Mouse (Mus musculus): ENCODE data around the gene Ak5. TPM values are rescaled to one million over a fixed set of nuclear protein-coding genes. Genes with fewer than 3 reads are reported as not detected.
"Not testable (repeated sequence)": the region's sequence is repeated elsewhere in the genome, so short reads cannot be mapped to it uniquely, and the experiment has no call there.

The Ak5 gene
- 0.33 and 0.70 TPM in 2 replicates for polyA plus RNA-seq (2014; fragmentation: Nextera tagmentation; extraction: Ambion mirVana)

DNA sequence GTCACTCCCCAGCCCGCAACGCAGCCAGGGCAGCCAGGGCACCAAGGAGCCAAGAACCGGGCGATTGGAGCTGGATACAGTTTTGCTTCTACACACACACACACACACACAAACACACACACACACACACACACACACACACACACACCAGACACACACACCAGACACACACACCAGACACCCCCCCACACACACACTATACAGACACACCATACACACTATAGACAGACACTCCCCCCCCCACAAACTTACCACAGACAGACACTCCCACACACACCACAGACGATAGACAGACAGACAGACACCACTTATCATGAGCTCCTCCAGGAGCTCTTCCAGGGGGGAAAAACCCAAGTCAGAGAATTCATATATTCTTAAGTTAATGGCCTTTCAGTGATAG lies at the start of gene Ak5:
Gene Ak5 (minus strand): TSS at position 122 of the 400 bp plus-strand sequence.
- Histone ChIP-seq H3K4me2 (peak within 1 kb of the TSS; percentile 98), H3K36me3 (ENCODE audit: control insufficient read depth, insufficient read depth, low read length) (no peaks in the 10 kb centered on the region), H3K4me1 (ENCODE audit: control insufficient read depth, insufficient read depth, low read length) (peaks cover 5% of the 10 kb centered on the region), H3K27me3 (ENCODE audit: control insufficient read depth, insufficient read depth, low read length) (peaks cover 25% of the 10 kb centered on the region), H3K4me3 (ENCODE audit: low read depth, low read length) (peak within 1 kb of the TSS; percentile 47), H3K9me3 (ENCODE audit: control insufficient read depth, low read length) (no peaks in the 10 kb centered on the region), H3K9ac (ENCODE audit: low read length) (peak within 1 kb of the TSS; percentile 48), H3K27ac (ENCODE audit: low read depth, low read length) (no peak within 1 kb of the TSS)
- 9% methylated on average over 4 of the region's 5 CpGs for WGBS
- ATAC-seq (ENCODE audit: low FRiP score): peak; percentile 34; the same call in 1 of the 2 replicates
- no peak for DNase-seq (ENCODE audit: low spot score, missing footprints)

DNA sequence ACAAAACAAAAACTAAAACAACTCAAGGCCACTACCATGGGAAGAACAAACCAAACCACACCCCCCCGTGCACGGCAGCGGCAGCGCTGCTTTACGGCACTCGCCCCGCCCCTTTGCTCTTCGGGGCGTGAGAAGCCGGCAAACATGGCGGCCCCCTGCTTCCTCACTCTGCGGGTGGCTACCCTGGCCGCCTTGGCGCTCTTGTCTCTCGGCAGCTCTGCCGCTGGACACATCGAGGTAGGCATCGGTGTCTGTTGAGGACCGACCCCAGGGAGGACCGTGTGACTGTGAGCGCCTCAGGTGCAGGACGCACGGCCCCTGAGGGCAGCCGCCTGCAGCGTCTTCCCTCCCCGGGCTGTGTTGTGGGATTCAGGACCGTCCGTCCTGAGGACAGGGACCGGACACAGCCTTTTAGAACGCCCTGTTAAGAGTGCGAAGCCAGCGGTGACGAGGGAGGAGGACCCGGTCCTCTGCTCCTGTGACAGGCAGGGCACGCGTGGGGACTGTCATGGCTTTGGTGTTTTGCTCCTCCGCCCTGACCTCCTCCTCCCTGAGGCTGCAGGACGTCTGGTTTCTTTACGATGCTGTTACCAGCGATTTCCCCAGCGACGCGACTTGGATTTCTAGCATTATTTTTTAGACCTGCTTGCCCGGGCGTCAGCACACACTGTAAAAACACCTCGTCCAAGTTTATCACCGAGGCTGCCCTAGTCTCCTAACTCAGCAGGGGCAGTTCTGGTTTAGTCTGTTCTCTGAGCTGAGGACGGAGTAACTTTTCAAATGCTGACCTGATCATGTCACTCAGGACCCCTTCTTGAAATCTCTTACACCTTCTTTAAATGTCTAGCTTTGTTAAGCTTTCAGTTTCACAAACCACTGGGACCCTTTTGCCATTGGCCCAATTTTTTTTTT lies 46.1 kb upstream of the Ak5 start, which contains the start of gene Pigk:
Gene Pigk (plus strand): TSS at position 110 of the 912 bp plus-strand sequence.
- peak; percentile 92 for ATAC-seq (ENCODE audit: low FRiP score)
- Histone ChIP-seq H3K27ac (ENCODE audit: low read depth, low read length) (no peak within 1 kb of the TSS), H3K9ac (ENCODE audit: low read length) (peak within 1 kb of the TSS; percentile 92), H3K36me3 (ENCODE audit: control insufficient read depth, insufficient read depth, low read length) (no peaks in the 10 kb centered on the region), H3K4me2 (peak within 1 kb of the TSS; percentile 77), H3K9me3 (ENCODE audit: control insufficient read depth, low read length) (no peaks in the 10 kb centered on the region), H3K4me1 (ENCODE audit: control insufficient read depth, insufficient read depth, low read length) (peaks cover 10% of the 10 kb centered on the region), H3K27me3 (ENCODE audit: control insufficient read depth, insufficient read depth, low read length) (no peaks in the 10 kb centered on the region), H3K4me3 (ENCODE audit: low read depth, low read length) (peak within 1 kb of the TSS; percentile 97)
- 1% methylated on average over 46 of the region's 48 CpGs for WGBS
- peak; percentile 100 for DNase-seq (ENCODE audit: low spot score, missing footprints)

DNA sequence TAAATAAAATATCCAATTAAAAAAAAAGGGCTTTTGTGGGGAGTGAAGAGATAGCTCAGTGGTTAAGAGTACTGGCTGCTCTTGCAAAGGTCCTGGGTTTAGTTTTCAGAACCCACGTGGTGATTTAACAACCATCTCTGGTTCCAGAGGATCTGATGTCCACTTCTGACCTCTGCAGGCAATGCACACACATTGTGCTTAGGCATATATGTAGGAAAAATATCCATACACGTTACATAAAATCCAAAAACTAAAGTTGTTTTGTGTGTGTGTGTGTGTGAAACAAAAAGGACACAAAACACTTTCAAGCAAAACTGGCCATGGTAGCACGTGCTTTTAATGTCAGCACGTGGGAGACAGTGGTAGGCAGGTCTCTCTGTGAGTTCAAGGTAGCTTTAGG lies 44.8 kb upstream of the Ak5 start:
- H3K4me1 ChIP-seq (ENCODE audit: control insufficient read depth, insufficient read depth, low read length): peaks cover 10% of the 10 kb centered on the region
- WGBS: 79% methylated on average over 4 of the region's 4 CpGs
- ATAC-seq (ENCODE audit: low FRiP score) (no peak), DNase-seq (ENCODE audit: low spot score, missing footprints) (no peak)
- H3K9me3 ChIP-seq (ENCODE audit: control insufficient read depth, low read length): no peaks in the 10 kb centered on the region
- no peaks in the 10 kb centered on the region for H3K36me3 ChIP-seq (ENCODE audit: control insufficient read depth, insufficient read depth, low read length)
- no peak overlapping the region for H3K9ac ChIP-seq (ENCODE audit: low read length)
- H3K4me2 ChIP-seq: no peak overlapping the region
- no peaks in the 10 kb centered on the region for H3K27me3 ChIP-seq (ENCODE audit: control insufficient read depth, insufficient read depth, low read length)
- H3K4me3 ChIP-seq (ENCODE audit: low read depth, low read length): no peak overlapping the region
- no peak overlapping the region for H3K27ac ChIP-seq (ENCODE audit: low read depth, low read length)

DNA sequence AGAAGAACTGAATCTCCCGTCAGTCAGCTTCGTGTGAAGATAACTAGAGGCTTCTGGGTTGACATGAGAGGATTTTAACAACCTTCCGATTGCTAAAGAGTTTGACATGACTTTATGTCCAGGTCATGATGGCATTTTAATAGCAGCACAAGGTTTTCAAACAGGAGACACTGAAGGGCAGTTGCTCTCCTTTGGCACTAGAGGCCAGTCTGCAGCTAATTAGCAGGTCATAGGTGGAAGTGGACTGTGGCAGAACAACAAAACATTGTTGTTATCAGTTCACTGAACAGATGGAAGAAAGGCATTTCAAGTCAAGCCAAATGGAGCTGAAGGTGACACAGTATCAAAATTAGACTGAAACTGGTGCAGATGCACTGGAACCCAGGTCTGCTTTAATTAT lies 41.8 kb upstream of the Ak5 start:
- Histone ChIP-seq H3K4me1 (ENCODE audit: control insufficient read depth, insufficient read depth, low read length) (peaks cover 6% of the 10 kb centered on the region), H3K9me3 (ENCODE audit: control insufficient read depth, low read length) (no peaks in the 10 kb centered on the region), H3K4me2 (no peak overlapping the region), H3K36me3 (ENCODE audit: control insufficient read depth, insufficient read depth, low read length) (no peaks in the 10 kb centered on the region), H3K4me3 (ENCODE audit: low read depth, low read length) (no peak overlapping the region), H3K9ac (ENCODE audit: low read length) (no peak overlapping the region), H3K27ac (ENCODE audit: low read depth, low read length) (no peak overlapping the region), H3K27me3 (ENCODE audit: control insufficient read depth, insufficient read depth, low read length) (no peaks in the 10 kb centered on the region)
- DNase-seq (ENCODE audit: low spot score, missing footprints) (no peak), ATAC-seq (ENCODE audit: low FRiP score) (no peak)
- WGBS: 88% methylated on average over 3 of the region's 3 CpGs

DNA sequence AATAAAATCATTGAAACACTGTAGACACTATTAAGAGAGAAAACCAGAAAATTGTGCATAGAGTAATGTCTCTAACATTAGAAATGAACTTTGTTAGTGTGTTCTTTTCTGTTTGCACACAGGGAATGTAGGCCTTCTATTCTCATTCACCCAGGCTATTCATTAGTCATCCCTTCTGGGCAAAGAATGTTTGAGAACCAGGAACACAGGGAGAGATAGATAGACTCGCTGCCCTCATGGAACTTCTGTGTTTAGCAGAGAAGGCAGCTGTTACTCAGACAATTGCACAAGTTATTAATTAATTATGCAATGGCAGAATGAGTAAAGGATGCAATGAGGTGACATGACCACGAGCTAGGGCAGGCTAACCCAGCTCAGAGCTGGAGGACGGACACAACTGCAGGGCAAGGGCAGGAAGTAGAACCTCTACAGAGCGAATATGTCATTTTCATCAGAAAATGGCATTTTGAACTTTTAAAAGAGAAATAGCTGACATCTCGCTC lies 39.2 kb upstream of the Ak5 start:
- WGBS: 81% methylated on average over 5 of the region's 5 CpGs
- Histone ChIP-seq H3K4me3 (ENCODE audit: low read depth, low read length) (no peak overlapping the region), H3K36me3 (ENCODE audit: control insufficient read depth, insufficient read depth, low read length) (no peaks in the 10 kb centered on the region), H3K9ac (ENCODE audit: low read length) (no peak overlapping the region), H3K27ac (ENCODE audit: low read depth, low read length) (no peak overlapping the region), H3K4me2 (no peak overlapping the region), H3K9me3 (ENCODE audit: control insufficient read depth, low read length) (no peaks in the 10 kb centered on the region), H3K27me3 (ENCODE audit: control insufficient read depth, insufficient read depth, low read length) (no peaks in the 10 kb centered on the region), H3K4me1 (ENCODE audit: control insufficient read depth, insufficient read depth, low read length) (no peaks in the 10 kb centered on the region)
- DNase-seq (ENCODE audit: low spot score, missing footprints) (no peak), ATAC-seq (ENCODE audit: low FRiP score) (no peak)

DNA sequence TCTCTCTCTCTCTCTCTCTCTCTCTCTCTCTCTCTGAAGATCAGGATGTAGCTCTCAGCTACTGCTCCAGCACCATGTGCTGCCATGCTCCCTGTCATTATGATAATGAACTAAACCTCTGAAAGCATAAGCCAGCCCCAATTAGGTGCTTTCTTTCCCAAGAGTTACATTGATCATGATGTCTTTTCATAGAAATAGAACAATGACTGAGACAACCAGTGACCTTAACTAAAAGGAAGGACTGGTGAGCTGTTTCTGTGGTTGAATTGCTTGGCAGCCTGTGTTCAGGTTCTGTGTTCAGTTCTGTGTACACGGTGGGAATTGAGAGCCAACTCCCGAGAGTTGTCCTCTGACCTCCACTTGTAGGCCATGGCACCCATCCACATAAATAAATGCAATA lies 38.7 kb upstream of the Ak5 start:
- no peak overlapping the region for H3K4me3 ChIP-seq (ENCODE audit: low read depth, low read length)
- no peaks in the 10 kb centered on the region for H3K9me3 ChIP-seq (ENCODE audit: control insufficient read depth, low read length)
- no peak overlapping the region for H3K27ac ChIP-seq (ENCODE audit: low read depth, low read length)
- WGBS: 91% methylated on average over 2 of the region's 2 CpGs
- H3K27me3 ChIP-seq (ENCODE audit: control insufficient read depth, insufficient read depth, low read length): no peaks in the 10 kb centered on the region
- ATAC-seq (ENCODE audit: low FRiP score): no peak
- no peak overlapping the region for H3K9ac ChIP-seq (ENCODE audit: low read length)
- H3K4me1 ChIP-seq (ENCODE audit: control insufficient read depth, insufficient read depth, low read length): no peaks in the 10 kb centered on the region
- H3K4me2 ChIP-seq: no peak overlapping the region
- H3K36me3 ChIP-seq (ENCODE audit: control insufficient read depth, insufficient read depth, low read length): no peaks in the 10 kb centered on the region
- no peak for DNase-seq (ENCODE audit: low spot score, missing footprints)

DNA sequence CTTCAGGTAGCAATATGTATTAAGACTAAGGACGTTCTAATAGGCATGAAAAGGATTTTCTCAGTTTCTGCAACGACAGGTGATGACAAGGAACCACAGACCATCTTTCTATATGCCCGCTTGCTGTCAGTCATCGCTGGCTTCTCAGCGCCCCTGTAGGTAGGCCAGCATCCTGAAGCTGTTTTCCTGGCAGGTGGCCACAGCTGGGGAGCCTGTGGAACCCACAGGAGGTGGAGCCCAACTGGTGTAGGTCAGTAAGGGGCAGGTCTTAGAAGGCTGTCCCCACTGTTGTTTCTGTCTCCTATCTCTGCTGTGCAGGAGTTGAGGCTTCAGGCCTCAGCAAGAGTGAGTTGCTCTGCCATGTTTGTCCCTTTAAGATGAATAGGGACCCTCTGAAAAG lies 37.7 kb upstream of the Ak5 start:
- 74% methylated on average over 5 of the region's 5 CpGs for WGBS
- ATAC-seq (ENCODE audit: low FRiP score) (no peak), DNase-seq (ENCODE audit: low spot score, missing footprints) (no peak)

DNA sequence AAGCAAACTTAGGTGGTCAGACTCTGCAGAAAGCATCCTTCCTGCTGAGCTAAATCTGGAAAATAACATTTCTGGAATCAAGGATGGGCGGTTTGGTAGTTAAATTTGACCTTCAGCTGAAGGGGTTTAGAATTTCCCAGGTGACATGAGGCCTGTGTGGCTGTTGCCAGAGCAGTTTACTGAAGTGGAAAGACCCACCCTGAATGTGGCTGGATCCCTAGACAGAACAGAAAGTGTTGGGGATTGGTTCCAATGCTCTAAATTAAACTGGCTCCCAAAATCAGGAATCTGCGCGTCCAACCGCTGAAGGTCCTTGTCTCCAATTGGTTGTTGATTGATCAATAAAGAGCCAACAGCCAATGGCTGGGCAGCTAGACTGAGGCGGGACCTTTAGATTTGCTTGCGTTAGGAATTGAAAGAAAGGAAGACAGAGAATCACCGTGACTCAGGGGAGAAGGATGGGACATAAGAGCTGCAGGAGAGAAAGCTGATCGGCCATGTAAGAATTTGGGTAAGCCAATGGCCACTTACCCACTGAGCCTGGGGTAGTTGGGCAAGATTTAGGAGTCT lies 34.2 kb upstream of the Ak5 start:
- peak overlapping the region; percentile 10; the same call in 1 of the 2 replicates for H3K4me2 ChIP-seq

More for the DNA sequence above, 37.7 kb upstream of the Ak5 start:
- Histone ChIP-seq H3K36me3 (ENCODE audit: control insufficient read depth, insufficient read depth, low read length) (no peaks in the 10 kb centered on the region), H3K27me3 (ENCODE audit: control insufficient read depth, insufficient read depth, low read length) (no peaks in the 10 kb centered on the region), H3K4me3 (ENCODE audit: low read depth, low read length) (no peak overlapping the region), H3K4me2 (no peak overlapping the region), H3K9ac (ENCODE audit: low read length) (no peak overlapping the region), H3K27ac (ENCODE audit: low read depth, low read length) (no peak overlapping the region), H3K9me3 (ENCODE audit: control insufficient read depth, low read length) (no peaks in the 10 kb centered on the region), H3K4me1 (ENCODE audit: control insufficient read depth, insufficient read depth, low read length) (no peaks in the 10 kb centered on the region)

DNA sequence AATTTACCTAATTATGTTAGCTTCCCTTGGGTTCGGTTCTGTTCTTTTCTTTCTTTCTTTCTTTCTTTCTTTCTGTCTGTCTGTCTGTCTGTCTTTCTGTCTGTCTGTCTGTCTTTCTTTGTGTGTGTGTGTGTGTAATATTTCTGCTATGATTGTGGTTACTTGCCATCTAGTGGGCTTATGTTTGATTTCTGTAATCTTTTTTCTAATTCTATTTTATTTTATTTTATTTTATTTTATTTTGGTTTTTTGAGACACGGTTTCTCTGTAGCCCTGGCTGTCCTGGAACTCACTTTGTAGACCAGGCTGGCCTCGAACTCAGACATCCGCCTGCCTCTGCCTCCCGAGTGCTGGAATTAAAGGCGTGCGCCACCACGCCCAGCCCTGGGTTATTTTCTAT lies 33.4 kb upstream of the Ak5 start:
- peak; percentile 35 for DNase-seq (ENCODE audit: low spot score, missing footprints)
- not testable (repeated sequence) for H3K4me1 ChIP-seq (ENCODE audit: control insufficient read depth, insufficient read depth, low read length); H3K4me2 ChIP-seq; ATAC-seq (ENCODE audit: low FRiP score); H3K27me3 ChIP-seq (ENCODE audit: control insufficient read depth, insufficient read depth, low read length); H3K36me3 ChIP-seq (ENCODE audit: control insufficient read depth, insufficient read depth, low read length); H3K9ac ChIP-seq (ENCODE audit: low read length); H3K9me3 ChIP-seq (ENCODE audit: control insufficient read depth, low read length); H3K4me3 ChIP-seq (ENCODE audit: low read depth, low read length); H3K27ac ChIP-seq (ENCODE audit: low read depth, low read length)
- 93% methylated on average over 8 of the region's 8 CpGs for WGBS

More for the DNA sequence above, 34.2 kb upstream of the Ak5 start:
- Histone ChIP-seq H3K4me3 (ENCODE audit: low read depth, low read length) (no peak overlapping the region), H3K9ac (ENCODE audit: low read length) (no peak overlapping the region), H3K27me3 (ENCODE audit: control insufficient read depth, insufficient read depth, low read length) (no peaks in the 10 kb centered on the region), H3K36me3 (ENCODE audit: control insufficient read depth, insufficient read depth, low read length) (no peaks in the 10 kb centered on the region), H3K4me1 (ENCODE audit: control insufficient read depth, insufficient read depth, low read length) (no peaks in the 10 kb centered on the region), H3K27ac (ENCODE audit: low read depth, low read length) (no peak overlapping the region), H3K9me3 (ENCODE audit: control insufficient read depth, low read length) (no peaks in the 10 kb centered on the region)
- 45% methylated on average over 8 of the region's 8 CpGs for WGBS
- ATAC-seq (ENCODE audit: low FRiP score) (no peak; the same call in 1 of the 2 replicates), DNase-seq (ENCODE audit: low spot score, missing footprints) (peak; percentile 80)

Measured in midbrain, embryonic 11.5 days (tissue).